Mouse (Mus musculus) hindbrain, embryonic 10.5 days (tissue): ENCODE measurements at regions not wholly inside any gene's neighbourhood (a gene's known extent, or its start where the extent isn't known, plus 50 kb on each side); places are given as distances from the start of the nearest gene placed in this dataset.

Experiments
- DNase-seq: peaks from one replicate; pipeline ENCODE4 v3.0.0-alpha.2; 2017; ENCODE audit warnings: low spot score
- H3K27ac ChIP-seq: fragments of 300-500 bp; sonication (generic); 2 replicates; pipeline ENCODE4 v1.5.1; 2016; ENCODE audit warnings: mild to moderate bottlenecking, moderate library complexity
- H3K27me3 ChIP-seq: fragments of 300-500 bp; sonication (generic); 2 replicates; pipeline ENCODE4 v1.6.1; 2016; ENCODE audit warnings: mild to moderate bottlenecking; ENCODE audit not compliant: poor library complexity, insufficient read depth, severe bottlenecking
- H3K36me3 ChIP-seq: fragments of 300-500 bp; sonication (generic); 2 replicates; pipeline ENCODE4 v1.6.1; 2016; ENCODE audit warnings: mild to moderate bottlenecking, moderate library complexity
- H3K4me1 ChIP-seq: fragments of 300-500 bp; sonication (generic); replicated peaks from 2 replicates; pipeline ENCODE4 v1.6.1; 2016; ENCODE audit warnings: mild to moderate bottlenecking
- H3K4me3 ChIP-seq: fragments of 300-500 bp; sonication (generic); 2 replicates; pipeline ENCODE4 v1.5.1; 2016; ENCODE audit warnings: mild to moderate bottlenecking, moderate library complexity
- H3K9me3 ChIP-seq: fragments of 300-500 bp; sonication (generic); 2 replicates; pipeline ENCODE4 v1.6.1; 2016; ENCODE audit warnings: mild to moderate bottlenecking, moderate library complexity
- WGBS: fragments of 180-500 bp; shearing (Covaris S2); methylation state at CpG from one replicate; pipeline ENCODE4 v1.1.7; 2016; 5-methylcytosine and 5-hydroxymethylcytosine counted together

- H3K9me3 ChIP-seq, result no peaks in the 10 kb centered on the region
- no peak overlapping the region for H3K27ac ChIP-seq
- H3K4me3 ChIP-seq, result no peak overlapping the region
- no peaks in the 10 kb centered on the region for H3K36me3 ChIP-seq
- H3K27me3 ChIP-seq, result no peaks in the 10 kb centered on the region
- WGBS, result 73% methylated on average over 2 of the region's 2 CpGs
- H3K4me1 ChIP-seq, result no peaks in the 10 kb centered on the region
- DNase-seq, result no peak
Measured at GRCm38 (mm10) chr4:64335814-64336213, 289.0 kb upstream of the Tnc start.

DNA sequence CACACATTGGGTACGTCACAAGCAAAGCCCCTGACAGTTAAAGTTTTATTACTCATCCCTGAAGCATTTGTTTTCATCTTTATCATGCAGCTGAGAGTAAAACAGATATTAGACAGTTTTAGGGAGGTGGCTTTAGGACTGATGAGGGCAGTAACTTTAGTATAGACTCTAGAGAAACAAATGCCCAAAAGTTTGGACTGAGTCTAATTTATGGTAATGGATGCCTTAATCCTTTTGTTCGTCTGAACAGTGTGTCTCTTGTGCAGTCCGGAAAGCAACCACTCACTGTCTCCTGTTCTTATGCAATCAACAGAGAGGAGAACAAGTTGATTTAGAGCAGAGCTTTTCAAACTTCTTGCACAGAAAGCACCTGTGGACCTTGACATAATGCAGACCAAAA lies 283.4 kb upstream of the Tnc start:
- no peaks in the 10 kb centered on the region for H3K27me3 ChIP-seq

DNA sequence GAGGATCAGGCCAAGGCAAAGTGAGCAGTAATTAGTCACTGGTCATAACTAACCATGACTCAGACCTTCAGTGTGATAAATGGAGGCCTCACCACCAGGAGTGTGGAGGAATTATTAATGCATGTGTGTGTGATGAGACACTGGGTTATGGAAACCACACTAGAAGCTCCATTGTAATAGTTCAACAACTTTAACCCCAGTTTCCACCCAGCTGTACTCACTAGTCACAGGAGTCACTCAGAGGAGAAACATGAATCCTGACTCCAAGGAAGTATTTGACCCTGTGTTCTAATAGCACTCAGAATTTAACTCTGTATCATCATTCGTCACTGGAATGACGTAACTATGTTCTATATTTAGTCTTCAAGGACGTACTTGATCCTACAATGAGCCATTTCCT lies 277.6 kb upstream of the Tnc start:
- no peaks in the 10 kb centered on the region for H3K27me3 ChIP-seq
- no peaks in the 10 kb centered on the region for H3K9me3 ChIP-seq
- H3K4me3 ChIP-seq, result no peak overlapping the region
- no peaks in the 10 kb centered on the region for H3K4me1 ChIP-seq
- 87% methylated on average over 3 of the region's 3 CpGs for WGBS
- no peak overlapping the region for H3K27ac ChIP-seq
- no peak for DNase-seq
- no peaks in the 10 kb centered on the region for H3K36me3 ChIP-seq

More for the DNA sequence above, 283.4 kb upstream of the Tnc start:
- 43% methylated on average over 3 of the region's 3 CpGs for WGBS
- no peaks in the 10 kb centered on the region for H3K4me1 ChIP-seq
- no peaks in the 10 kb centered on the region for H3K36me3 ChIP-seq
- H3K27ac ChIP-seq, result no peak overlapping the region
- H3K4me3 ChIP-seq, result no peak overlapping the region
- no peak for DNase-seq
- H3K9me3 ChIP-seq, result no peaks in the 10 kb centered on the region

DNA sequence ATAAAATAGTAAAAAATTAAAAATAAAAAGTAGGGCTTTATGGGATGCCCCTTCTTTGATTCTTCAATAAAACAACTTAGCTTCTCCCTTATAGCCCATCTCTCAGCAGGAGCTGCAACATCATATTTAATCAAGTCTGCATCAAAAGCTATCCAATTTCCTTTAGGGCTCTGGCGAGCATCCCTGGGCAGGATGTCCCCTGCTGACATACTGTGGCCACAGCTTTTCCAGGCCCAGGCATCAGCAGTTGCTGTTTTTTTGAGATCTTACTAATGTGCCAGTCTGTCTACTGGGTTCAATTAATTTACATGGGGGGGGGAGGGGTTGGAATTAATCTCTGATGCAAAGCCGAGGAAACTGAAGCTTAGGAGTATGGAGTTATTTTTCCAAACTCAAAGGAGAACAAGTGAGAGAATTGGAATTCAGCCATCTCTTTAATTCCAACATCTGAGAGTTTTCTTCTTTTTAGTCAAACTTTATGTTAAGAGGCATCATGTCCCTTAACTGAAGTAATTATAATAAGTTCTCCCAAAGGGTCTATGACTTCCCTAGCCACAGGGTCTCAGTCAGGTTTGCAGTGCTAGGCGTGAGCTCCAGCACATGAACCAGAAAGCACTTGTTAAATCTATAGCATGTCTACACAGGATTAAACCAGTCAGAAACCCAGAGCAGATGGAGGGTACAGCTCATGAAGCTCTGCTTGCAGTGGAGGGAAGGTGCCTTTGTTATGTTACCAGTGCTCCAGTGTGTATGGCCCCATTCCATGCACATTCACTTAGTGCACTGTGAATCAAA lies 269.9 kb upstream of the Tnc start:
- Histone ChIP-seq H3K36me3 (no peaks in the 10 kb centered on the region), H3K27me3 (no peaks in the 10 kb centered on the region), H3K4me3 (no peak overlapping the region), H3K9me3 (no peaks in the 10 kb centered on the region), H3K4me1 (no peaks in the 10 kb centered on the region), H3K27ac (no peak overlapping the region)
- no peak for DNase-seq
- WGBS, result 62% methylated on average over 3 of the region's 3 CpGs

DNA sequence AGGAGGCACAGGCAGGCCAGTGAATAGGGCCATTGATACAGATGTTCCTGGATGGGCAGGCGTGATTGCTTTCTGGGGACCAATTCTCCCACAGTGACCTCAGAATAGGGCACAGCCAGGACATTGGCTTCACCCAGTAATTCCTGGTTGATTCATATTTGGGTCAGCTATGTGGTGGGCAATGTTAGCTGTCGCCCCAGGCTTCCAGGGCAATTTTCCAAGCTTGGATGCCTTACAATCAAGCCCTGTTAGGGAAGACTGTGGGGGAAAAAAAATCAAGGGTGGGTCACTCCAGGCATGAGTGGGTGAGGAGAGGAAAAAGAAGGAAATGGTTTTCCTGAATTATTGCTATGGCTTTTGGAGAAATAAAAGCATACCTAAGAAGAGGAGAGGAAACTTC lies 250.1 kb upstream of the Tnc start:
- Histone ChIP-seq H3K36me3 (no peaks in the 10 kb centered on the region), H3K27me3 (no peaks in the 10 kb centered on the region), H3K4me1 (no peaks in the 10 kb centered on the region), H3K27ac (no peak overlapping the region), H3K9me3 (no peaks in the 10 kb centered on the region), H3K4me3 (no peak overlapping the region)
- 77% methylated on average over 2 of the region's 2 CpGs for WGBS
- DNase-seq, result no peak

GRCm38 (mm10) chr4:64282471-64282870 lies 235.7 kb upstream of the Tnc start:
- no peak for DNase-seq
- Histone ChIP-seq H3K36me3 (no peaks in the 10 kb centered on the region), H3K27me3 (no peaks in the 10 kb centered on the region), H3K27ac (no peak overlapping the region), H3K4me1 (no peaks in the 10 kb centered on the region), H3K9me3 (no peaks in the 10 kb centered on the region), H3K4me3 (no peak overlapping the region)
- WGBS, result 82% methylated on average over 1 of the region's 1 CpGs

DNA sequence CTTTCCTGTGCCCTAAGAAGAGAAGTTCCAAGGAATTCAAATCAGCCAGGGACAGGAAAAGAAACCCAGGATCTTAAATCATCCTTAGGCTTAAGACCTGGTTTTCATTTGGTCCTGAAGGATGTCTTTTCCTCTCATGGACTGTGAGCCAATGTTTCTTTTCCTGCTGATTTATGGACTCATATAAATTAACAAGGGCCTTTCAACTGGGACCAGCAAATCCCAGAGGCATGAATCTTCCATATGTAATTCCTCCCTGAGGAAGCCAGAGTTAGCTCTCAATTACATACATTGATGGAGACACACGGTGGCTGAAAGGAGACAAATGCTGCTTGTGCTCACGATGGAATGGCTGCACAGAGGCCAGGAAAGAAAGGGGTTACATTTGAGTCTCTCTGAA lies 230.2 kb upstream of the Tnc start:
- DNase-seq, result no peak
- no peaks in the 10 kb centered on the region for H3K36me3 ChIP-seq
- H3K4me3 ChIP-seq, result no peak overlapping the region
- no peaks in the 10 kb centered on the region for H3K9me3 ChIP-seq
- no peaks in the 10 kb centered on the region for H3K27me3 ChIP-seq
- no peak overlapping the region for H3K27ac ChIP-seq
- 64% methylated on average over 2 of the region's 2 CpGs for WGBS
- H3K4me1 ChIP-seq, result no peaks in the 10 kb centered on the region

DNA sequence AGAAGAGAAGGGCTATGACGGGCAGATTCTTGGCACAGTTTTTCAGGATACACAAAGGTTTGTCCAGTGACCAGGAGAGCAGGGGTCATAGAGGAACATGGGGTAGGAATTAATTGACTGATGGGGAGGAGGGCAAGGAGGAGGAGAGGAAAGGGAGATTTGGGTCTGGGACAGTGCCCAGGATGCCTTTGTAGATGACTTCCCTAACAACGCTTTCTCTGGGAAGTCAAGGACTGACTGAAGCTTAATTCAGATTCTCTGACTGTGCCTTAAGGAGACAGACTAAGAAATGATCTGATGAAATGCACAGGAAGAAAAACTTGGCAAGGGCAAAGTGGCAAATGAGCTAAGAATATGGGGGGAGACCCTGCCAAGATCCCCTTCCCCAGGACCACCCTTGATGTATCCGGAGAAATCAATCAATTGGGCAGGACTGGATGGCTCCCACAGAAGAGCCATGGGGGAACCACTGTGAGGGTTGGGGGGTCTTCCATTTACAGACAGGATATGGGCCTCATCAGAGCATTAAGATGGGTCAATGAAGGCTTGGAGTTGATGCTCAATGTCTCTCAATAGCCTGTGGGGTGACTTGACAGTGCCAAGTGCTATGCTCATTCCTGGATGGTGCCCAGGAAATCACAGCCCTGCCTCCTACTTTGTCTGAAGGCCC lies 227.6 kb upstream of the Tnc start:
- Histone ChIP-seq H3K27ac (no peak overlapping the region), H3K27me3 (no peaks in the 10 kb centered on the region), H3K4me1 (no peaks in the 10 kb centered on the region), H3K9me3 (no peaks in the 10 kb centered on the region), H3K4me3 (no peak overlapping the region), H3K36me3 (no peaks in the 10 kb centered on the region)
- 90% methylated on average over 3 of the region's 3 CpGs for whole genome bisulfite sequencing
- DNase-seq, result no peak

- Histone ChIP-seq H3K27ac (no peak overlapping the region), H3K4me1 (no peaks in the 10 kb centered on the region), H3K9me3 (no peaks in the 10 kb centered on the region), H3K36me3 (no peaks in the 10 kb centered on the region), H3K4me3 (no peak overlapping the region), H3K27me3 (no peaks in the 10 kb centered on the region)
- WGBS, result 72% methylated on average over 5 of the region's 5 CpGs
- no peak for DNase-seq
Measured at GRCm38 (mm10) chr4:64269846-64270245, 223.0 kb upstream of the Tnc start.

GRCm38 (mm10) chr4:64269117-64269516 lies 222.3 kb upstream of the Tnc start:
- no peak for DNase-seq
- Histone ChIP-seq H3K9me3 (no peaks in the 10 kb centered on the region), H3K27ac (no peak overlapping the region), H3K36me3 (no peaks in the 10 kb centered on the region), H3K27me3 (no peaks in the 10 kb centered on the region), H3K4me1 (no peaks in the 10 kb centered on the region), H3K4me3 (no peak overlapping the region)
- WGBS, result 90% methylated on average over 2 of the region's 2 CpGs

DNA sequence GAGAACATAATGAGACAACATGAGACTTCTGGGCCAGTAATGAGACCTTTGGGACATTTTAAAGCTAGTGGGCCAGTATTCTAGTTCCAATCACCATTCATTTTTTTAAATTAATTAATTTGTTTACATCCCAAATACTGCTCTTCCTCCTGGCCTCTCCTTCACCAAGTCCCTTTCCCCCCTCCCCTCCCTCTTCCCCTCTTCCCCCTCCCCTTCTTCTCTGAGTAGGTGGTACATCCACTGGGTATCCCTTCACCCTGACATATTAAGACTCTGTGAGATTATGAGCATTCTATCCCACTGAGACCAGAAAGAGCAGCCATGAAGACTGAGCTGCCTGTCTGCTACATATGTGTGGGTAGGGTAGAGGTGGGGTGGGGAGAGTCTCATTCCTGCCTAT lies 213.7 kb upstream of the Tnc start:
- H3K4me3 ChIP-seq, result no peak overlapping the region

GRCm38 (mm10) chr4:64260188-64260444 lies 213.3 kb upstream of the Tnc start:
- no peak for DNase-seq
- H3K4me3 ChIP-seq, result no peak overlapping the region

More for the DNA sequence above, 213.7 kb upstream of the Tnc start:
- Histone ChIP-seq H3K27ac (no peak overlapping the region), H3K27me3 (no peaks in the 10 kb centered on the region), H3K36me3 (no peaks in the 10 kb centered on the region), H3K9me3 (no peaks in the 10 kb centered on the region), H3K4me1 (0 out of 2 replicates have a peak, but pooled peaks cover under 1% of the 10 kb centered on the region)
- DNase-seq, result no peak

DNA sequence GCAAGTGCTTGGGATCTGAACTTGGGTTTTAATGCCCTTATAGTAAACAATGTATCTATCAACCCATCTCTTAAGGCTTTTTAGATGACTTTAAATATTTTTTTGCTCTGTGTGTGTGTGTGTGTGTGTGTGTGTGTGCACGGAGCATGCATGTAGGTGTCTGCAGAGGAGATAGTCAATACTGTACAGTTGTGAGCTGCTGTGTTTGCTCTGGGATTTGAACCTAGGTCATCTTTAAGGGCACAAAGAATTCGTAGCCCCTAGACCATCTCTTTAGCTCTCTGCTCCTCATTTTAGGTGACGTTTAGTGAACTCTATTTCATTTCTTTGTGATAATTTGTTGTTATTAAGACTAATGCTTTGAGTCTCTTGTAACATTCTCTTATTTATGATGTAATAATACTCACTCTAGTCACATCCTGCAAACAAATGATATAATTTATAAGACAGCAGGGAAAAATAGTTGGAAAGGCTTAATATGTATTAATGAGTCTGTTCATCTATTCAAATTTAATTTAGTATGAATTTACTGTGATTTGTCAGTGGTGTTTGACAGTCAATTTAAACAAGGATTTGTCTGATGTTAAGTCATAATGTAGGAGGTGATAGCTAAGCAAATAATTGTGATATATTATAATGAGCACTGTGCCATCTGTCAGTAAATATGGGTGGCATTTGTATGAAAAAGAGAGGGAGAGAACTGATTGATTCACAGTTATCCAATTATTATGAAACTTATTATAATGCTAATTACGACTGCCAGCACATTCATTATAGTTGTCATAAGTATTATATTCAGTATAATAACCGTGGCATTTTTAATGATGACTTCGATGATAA lies 212.8 kb upstream of the Tnc start:
- no peaks in the 10 kb centered on the region for H3K9me3 ChIP-seq
- H3K36me3 ChIP-seq, result no peaks in the 10 kb centered on the region
- 76% methylated on average over 6 of the region's 6 CpGs for WGBS
- H3K27me3 ChIP-seq, result no peaks in the 10 kb centered on the region
- H3K4me1 ChIP-seq, result peaks cover 6% of the 10 kb centered on the region; the same call in 1 of the 2 replicates
- H3K4me3 ChIP-seq, result no peak overlapping the region
- no peak for DNase-seq
- no peak overlapping the region for H3K27ac ChIP-seq

More at GRCm38 (mm10) chr4:64260188-64260444, 213.3 kb upstream of the Tnc start:
- Histone ChIP-seq H3K9me3 (no peaks in the 10 kb centered on the region), H3K27me3 (no peaks in the 10 kb centered on the region), H3K4me1 (peaks cover 4% of the 10 kb centered on the region; the same call in 1 of the 2 replicates), H3K27ac (no peak overlapping the region), H3K36me3 (no peaks in the 10 kb centered on the region)
